ENCODE assay signal across 18 mouse cellular contexts in genomic region chr3:115694168-115694567, GRCm38 (mm10).
"Had no signal": no experiment of that assay in that cellular context is flagged by ENCODE, and none has a peak within 500 bp of the region (broad histone marks: within the 10 kb centered on the region; RNA-seq: fewer than 3 reads in every experiment).

No protein-coding gene starts in this region.

- H3K27me3 ChIP-seq: limb, embryonic 13.5 days; liver, embryonic 15.5 days; lung, embryonic 15.5 days; midbrain, embryonic 12.5 days; neural tube, embryonic 15.5 days had no signal

- DNase-seq: kidney, adult 9 months; kidney, postnatal 36 days; layer of hippocampus, adult 9-11 months; layer of hippocampus, postnatal 36 days; left cerebral cortex, postnatal 4 days; lung, postnatal 14 days; retina, postnatal 1 day; right cerebral cortex, postnatal 14 days; thymus, adult 18-20 months; thymus, postnatal 14 days had no signal

- ATAC-seq: intestine, postnatal 0 days; midbrain, embryonic 16.5 days had no signal

- H3K4me3 ChIP-seq: limb, embryonic 13.5 days; liver, embryonic 15.5 days; lung, embryonic 15.5 days; midbrain, embryonic 12.5 days; neural tube, embryonic 15.5 days had no signal

- H3K36me3 ChIP-seq: limb, embryonic 13.5 days; liver, embryonic 15.5 days; lung, embryonic 15.5 days; midbrain, embryonic 12.5 days; neural tube, embryonic 15.5 days had no signal

- H3K9me3 ChIP-seq: limb, embryonic 13.5 days; liver, embryonic 15.5 days; lung, embryonic 15.5 days; midbrain, embryonic 12.5 days; neural tube, embryonic 15.5 days had no signal

- H3K27ac ChIP-seq: kidney, postnatal 0 days; limb, embryonic 13.5 days; liver, embryonic 15.5 days; midbrain, embryonic 12.5 days; neural tube, embryonic 15.5 days had no signal

- H3K9ac ChIP-seq: limb, embryonic 13.5 days; liver, embryonic 15.5 days; lung, embryonic 15.5 days; midbrain, embryonic 12.5 days; neural tube, embryonic 15.5 days had no signal

- H3K4me1 ChIP-seq: limb, embryonic 13.5 days; lung, embryonic 15.5 days; neural tube, embryonic 15.5 days had no signal

- H3K4me2 ChIP-seq: limb, embryonic 13.5 days; lung, embryonic 15.5 days; midbrain, embryonic 12.5 days; neural tube, embryonic 15.5 days had no signal
